Mouse (Mus musculus) midbrain, embryonic 12.5 days (tissue): ENCODE data around the gene Lsm7. TPM values are rescaled to one million over a fixed set of nuclear protein-coding genes. Genes with fewer than 3 reads are reported as not detected.

ENCODE experiments used
- ATAC-seq: fragments of 200-750 bp; cut with Nextera tagmentation; 2 replicates; pipeline ENCODE4 v1.8.0; 2017; ENCODE audit warnings: low read depth, moderate TSS enrichment, moderate library complexity; ENCODE audit not compliant: low FRiP score
- H3K27ac ChIP-seq: fragments of 300-500 bp; sonication (generic); replicated peaks from 2 replicates; pipeline ENCODE4 v1.5.1; 2016; ENCODE audit warnings: mild to moderate bottlenecking
- H3K27me3 ChIP-seq: fragments of 300-500 bp; sonication (generic); 2 replicates; pipeline ENCODE4 v1.6.1; 2016; ENCODE audit warnings: mild to moderate bottlenecking
- H3K36me3 ChIP-seq: fragments of 300-500 bp; sonication (generic); 2 replicates; pipeline ENCODE4 v1.6.1; 2016
- H3K4me1 ChIP-seq: fragments of 300-500 bp; sonication (generic); 2 replicates; pipeline ENCODE4 v1.6.1; 2016
- H3K4me2 ChIP-seq: fragments of 300-500 bp; sonication (generic); replicated peaks from 2 replicates; pipeline ENCODE4 v1.6.1; 2016; ENCODE audit warnings: mild to moderate bottlenecking, moderate library complexity
- H3K4me3 ChIP-seq: fragments of 300-500 bp; sonication (generic); 2 replicates; pipeline ENCODE4 v1.5.1; 2016; ENCODE audit warnings: mild to moderate bottlenecking
- H3K9ac ChIP-seq: fragments of 300-500 bp; sonication (generic); replicated peaks from 2 replicates; pipeline ENCODE4 v1.6.1; 2016; ENCODE audit warnings: mild to moderate bottlenecking, moderate library complexity
- H3K9me3 ChIP-seq: fragments of 300-500 bp; sonication (generic); 2 replicates; pipeline ENCODE4 v1.6.1; 2016; ENCODE audit warnings: mild to moderate bottlenecking
- WGBS: fragments of 180-500 bp; shearing (Covaris S2); methylation state at CpG from one replicate; pipeline ENCODE4 v1.1.7; 2016; 5-methylcytosine and 5-hydroxymethylcytosine counted together
- polyA plus RNA-seq: library from polyadenylated mRNA; unstranded; fragments of >200 nt; fragmentation: Nextera tagmentation; extraction: Ambion mirVana; gene quantifications from 2 replicates; pipeline ENCODE4 v1.2.1, GENCODE M21; 2016

The Lsm7 gene
- 250 and 263 TPM in 2 replicates for polyA plus RNA-seq

DNA sequence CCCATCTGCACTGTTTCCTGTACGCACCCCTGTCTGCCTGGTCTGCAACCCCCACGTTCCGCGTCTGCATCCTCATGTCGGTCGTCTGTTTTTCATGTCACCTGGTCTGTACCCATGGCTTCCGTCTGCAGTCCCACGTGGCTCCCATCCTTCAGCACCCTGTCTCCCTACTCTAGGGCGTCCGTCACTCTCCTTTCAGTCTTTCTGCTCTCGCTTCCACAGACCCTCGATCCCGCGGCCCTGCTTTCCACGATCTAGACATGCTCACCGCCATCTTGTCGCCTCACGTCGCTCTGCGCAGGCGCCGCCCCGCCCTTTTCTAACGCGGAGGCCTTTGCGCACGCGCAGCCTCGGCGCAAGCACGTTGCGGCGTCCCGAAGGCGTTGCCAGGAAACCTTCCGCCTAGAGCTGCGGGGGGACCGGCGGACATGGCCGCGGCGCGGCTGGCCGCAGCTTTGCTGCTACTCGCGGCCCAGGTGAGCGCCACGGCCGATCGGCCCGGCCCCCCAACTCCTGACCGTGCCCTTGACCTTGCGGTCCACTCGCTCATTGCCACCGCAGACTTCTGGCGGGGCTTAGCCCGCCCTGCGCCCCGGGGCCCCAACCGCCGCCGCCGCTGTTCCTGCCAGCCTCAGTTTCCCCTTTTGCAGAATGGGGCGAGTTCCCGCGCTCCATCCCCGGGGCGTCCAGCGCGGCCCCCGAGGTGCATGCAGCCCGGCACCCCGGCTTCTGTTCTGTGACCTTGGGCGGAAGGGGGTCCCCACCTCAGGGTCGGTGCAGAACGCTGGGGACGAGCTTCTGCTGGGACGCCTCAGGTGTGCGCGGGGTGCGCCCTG is at the start of gene Lsm7, which contains the start of gene Sppl2b:
Gene Lsm7, minus strand, starts transcription at position 297 of the 836 bp plus-strand sequence.
Gene Sppl2b, plus strand, starts transcription at position 363 of the 836 bp plus-strand sequence.
- peak; percentile 85 for ATAC-seq
- no peaks in the 10 kb centered on the region for H3K27me3 ChIP-seq
- H3K27ac ChIP-seq = peak within 1 kb of the TSS; percentile 46
- H3K36me3 ChIP-seq = peaks cover 28% of the 10 kb centered on the region
- H3K9ac ChIP-seq = peak within 1 kb of the TSS; percentile 89
- H3K4me3 ChIP-seq = peak within 1 kb of the TSS; percentile 94
- peaks cover 36% of the 10 kb centered on the region for H3K4me1 ChIP-seq
- peak within 1 kb of the TSS; percentile 99 for H3K4me2 ChIP-seq
- under 1% methylated on average over 81 of the region's 81 CpGs for WGBS
- H3K9me3 ChIP-seq = no peaks in the 10 kb centered on the region

DNA sequence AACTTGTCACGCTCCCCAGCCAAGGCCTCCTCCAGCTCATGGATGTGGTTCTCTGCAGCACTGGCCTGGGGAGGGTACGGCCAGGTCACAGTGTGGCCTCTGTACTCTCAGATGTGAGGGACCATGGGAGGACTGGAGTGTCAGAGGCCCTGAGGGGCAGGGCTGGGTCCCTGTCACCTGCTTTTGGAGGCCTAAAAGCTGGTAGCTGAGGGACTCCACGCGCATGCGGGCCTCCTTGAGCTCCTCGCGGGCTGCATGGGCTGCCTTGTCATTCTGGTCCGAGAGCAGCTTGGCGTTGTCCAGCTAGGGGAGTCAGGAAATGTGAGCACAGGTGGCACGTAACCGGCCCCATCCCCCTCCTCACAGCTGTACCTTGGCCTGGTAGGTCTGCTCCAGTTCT is 49.7 kb upstream of the Lsm7 start:
- no peak overlapping the region for H3K9ac ChIP-seq
- no peak overlapping the region for H3K4me2 ChIP-seq
- peaks cover 73% of the 10 kb centered on the region for H3K36me3 ChIP-seq
- no peaks in the 10 kb centered on the region for H3K9me3 ChIP-seq
- H3K4me1 ChIP-seq = peaks cover 4% of the 10 kb centered on the region
- no peak overlapping the region for H3K27ac ChIP-seq
- H3K27me3 ChIP-seq = no peaks in the 10 kb centered on the region
- no peak overlapping the region for H3K4me3 ChIP-seq
- ATAC-seq = no peak
- WGBS = 89% methylated on average over 11 of the region's 11 CpGs

DNA sequence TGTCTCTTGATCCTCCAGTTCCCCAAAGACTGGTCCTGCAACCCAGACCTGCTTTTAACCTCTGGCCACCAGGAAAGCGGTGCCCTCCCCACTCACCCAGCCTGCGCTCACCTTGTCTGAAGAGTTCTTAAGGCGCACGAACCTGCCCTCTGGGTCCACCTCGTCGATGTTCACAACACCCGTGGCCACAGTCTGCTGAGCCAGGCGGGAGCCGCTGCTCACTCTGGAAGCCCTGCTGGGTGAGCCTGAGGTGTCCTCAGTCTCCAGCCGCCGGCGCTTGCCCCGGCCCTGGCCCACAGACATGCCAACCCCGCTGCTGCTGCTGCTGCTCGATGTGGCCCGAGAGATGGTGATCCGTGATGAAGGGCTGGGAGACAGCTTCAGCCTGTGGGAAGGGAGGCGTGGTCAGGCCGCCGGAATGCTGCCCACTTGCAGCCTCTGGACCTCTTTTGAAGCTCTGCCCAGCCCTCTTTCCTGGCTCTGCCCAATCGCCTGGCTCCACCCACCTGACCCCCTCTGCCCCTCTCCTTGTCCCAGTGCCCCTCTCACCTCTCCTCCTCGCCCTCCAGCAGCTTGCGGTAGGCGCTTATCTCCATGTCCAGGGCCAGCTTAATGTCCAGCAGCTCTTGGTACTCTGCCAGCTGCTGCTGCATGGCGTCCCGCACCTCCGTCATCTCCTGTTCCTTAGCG is 49.1 kb upstream of the Lsm7 start:
- H3K27me3 ChIP-seq = no peaks in the 10 kb centered on the region
- peaks cover 9% of the 10 kb centered on the region for H3K4me1 ChIP-seq
- H3K9ac ChIP-seq = no peak overlapping the region
- no peak overlapping the region for H3K4me2 ChIP-seq
- H3K27ac ChIP-seq = no peak overlapping the region
- no peak for ATAC-seq
- WGBS = 87% methylated on average over 28 of the region's 28 CpGs
- H3K36me3 ChIP-seq = peaks cover 71% of the 10 kb centered on the region
- no peak overlapping the region for H3K4me3 ChIP-seq
- no peaks in the 10 kb centered on the region for H3K9me3 ChIP-seq

DNA sequence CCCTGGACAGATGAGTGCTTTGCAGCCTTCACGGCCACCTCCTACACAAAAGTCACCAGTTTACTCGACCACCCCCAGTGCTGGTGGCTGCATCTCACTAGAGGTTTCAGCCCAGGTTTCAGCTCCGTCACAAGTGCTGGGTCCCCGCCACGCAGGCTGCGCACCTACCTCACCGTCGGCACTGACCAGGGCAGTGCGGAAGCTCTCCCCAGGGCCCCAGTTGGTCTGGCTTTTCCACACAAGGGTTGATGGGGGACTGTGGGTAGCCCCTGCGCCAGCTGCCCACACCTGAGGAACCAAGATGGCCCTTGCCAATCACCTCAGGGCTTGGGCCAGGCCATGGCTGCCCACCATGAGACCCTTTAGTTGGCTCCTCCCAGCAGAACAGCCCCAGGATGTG is 48.3 kb upstream of the Lsm7 start:
- Histone ChIP-seq H3K27ac (no peak overlapping the region), H3K9me3 (no peaks in the 10 kb centered on the region), H3K27me3 (0 out of 2 replicates have a peak, but pooled peaks cover under 1% of the 10 kb centered on the region), H3K36me3 (peaks cover 69% of the 10 kb centered on the region), H3K4me3 (no peak overlapping the region), H3K9ac (no peak overlapping the region), H3K4me1 (peaks cover 18% of the 10 kb centered on the region), H3K4me2 (no peak overlapping the region)
- ATAC-seq = no peak
- 94% methylated on average over 10 of the region's 10 CpGs for WGBS

DNA sequence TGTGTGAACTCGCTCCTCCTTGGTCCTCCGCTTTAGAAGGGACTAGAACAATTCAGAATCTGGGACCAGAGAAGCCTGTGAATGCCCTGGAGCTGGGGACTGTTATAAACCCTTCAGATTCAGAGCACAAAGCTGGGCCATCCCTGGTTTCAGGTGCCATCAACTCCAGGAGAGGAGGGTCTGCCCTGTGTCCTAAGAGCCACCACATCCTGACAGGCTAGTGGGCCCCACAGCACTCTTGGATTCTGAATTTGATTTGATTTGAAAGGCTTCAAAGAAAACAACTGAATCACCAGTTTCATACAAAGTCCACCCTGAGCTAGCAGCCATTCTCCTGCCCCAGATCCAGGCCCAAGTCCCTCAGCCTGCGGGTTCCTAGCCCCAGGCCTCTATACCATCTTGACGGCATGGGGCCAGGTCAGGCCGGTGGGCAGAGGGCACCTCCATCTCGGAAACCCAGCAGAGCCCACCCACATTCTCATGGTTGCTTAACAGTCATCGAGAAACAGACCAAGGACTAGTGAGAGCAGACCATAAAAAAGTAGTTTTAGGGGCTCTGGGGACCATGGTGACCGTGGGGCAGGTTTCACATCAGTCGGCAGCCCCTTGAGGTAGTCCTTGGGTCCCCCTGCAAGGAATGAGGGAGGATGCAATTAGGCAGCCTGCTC is 47.4 kb upstream of the Lsm7 start:
- no peak overlapping the region for H3K4me3 ChIP-seq
- no peak overlapping the region for H3K4me2 ChIP-seq
- no peak for ATAC-seq
- 93% methylated on average over 9 of the region's 9 CpGs for WGBS
- H3K27ac ChIP-seq = no peak overlapping the region
- no peaks in the 10 kb centered on the region for H3K9me3 ChIP-seq
- H3K27me3 ChIP-seq = peaks cover 9% of the 10 kb centered on the region
- H3K36me3 ChIP-seq = peaks cover 61% of the 10 kb centered on the region
- H3K9ac ChIP-seq = no peak overlapping the region
- H3K4me1 ChIP-seq = peaks cover 24% of the 10 kb centered on the region

DNA sequence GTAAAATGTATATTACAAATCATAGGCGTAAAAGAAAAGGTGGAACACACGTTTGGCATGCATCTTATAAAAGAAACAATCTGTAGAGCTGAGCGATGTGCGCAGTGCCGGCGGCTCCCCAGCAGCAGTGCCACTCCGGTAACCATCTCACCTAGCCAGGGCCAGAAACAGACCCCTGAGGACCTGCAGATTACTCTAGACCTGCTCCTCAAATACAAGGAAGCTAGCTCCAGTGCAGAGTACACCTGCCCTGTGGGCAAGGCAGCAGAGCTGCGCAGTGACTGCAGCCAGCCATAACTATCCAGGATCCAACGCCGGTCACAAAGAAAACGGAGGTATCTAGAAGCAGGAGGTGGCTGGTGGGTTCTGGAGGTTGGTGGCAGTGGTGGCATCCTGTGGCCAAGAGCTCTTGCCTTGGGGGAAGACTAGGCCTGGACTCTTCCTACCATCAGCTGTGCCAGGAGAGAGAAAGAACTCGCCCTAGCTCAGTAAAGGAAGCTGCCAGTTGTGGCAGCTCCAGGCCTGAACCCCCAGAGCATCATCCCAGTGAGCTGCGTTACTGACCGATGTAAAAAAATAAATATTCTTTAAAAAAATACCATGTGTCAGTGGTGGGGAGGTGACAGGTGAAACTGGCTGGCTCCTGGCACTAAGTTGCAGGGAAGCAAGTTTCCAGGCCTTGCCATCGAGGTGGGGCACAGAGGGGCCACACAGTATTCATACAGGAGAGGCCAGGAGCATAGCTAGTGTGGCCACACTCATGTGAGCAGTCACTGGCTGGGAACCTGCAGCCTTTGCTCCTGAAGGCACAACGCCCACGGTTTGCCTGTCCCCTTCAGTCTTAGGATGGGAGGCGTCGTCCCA is 46.6 kb upstream of the Lsm7 start:
- H3K4me3 ChIP-seq = no peak overlapping the region
- H3K9ac ChIP-seq = no peak overlapping the region; the same call in 1 of the 2 replicates
- peaks cover 24% of the 10 kb centered on the region for H3K4me1 ChIP-seq
- peak overlapping the region; percentile 97; the same call in 1 of the 2 replicates for H3K4me2 ChIP-seq
- peak overlapping the region; percentile 49 for H3K27ac ChIP-seq
- WGBS = 89% methylated on average over 19 of the region's 19 CpGs
- no peak for ATAC-seq
- peaks cover 55% of the 10 kb centered on the region for H3K36me3 ChIP-seq
- no peaks in the 10 kb centered on the region for H3K9me3 ChIP-seq
- H3K27me3 ChIP-seq = peaks cover 10% of the 10 kb centered on the region

DNA sequence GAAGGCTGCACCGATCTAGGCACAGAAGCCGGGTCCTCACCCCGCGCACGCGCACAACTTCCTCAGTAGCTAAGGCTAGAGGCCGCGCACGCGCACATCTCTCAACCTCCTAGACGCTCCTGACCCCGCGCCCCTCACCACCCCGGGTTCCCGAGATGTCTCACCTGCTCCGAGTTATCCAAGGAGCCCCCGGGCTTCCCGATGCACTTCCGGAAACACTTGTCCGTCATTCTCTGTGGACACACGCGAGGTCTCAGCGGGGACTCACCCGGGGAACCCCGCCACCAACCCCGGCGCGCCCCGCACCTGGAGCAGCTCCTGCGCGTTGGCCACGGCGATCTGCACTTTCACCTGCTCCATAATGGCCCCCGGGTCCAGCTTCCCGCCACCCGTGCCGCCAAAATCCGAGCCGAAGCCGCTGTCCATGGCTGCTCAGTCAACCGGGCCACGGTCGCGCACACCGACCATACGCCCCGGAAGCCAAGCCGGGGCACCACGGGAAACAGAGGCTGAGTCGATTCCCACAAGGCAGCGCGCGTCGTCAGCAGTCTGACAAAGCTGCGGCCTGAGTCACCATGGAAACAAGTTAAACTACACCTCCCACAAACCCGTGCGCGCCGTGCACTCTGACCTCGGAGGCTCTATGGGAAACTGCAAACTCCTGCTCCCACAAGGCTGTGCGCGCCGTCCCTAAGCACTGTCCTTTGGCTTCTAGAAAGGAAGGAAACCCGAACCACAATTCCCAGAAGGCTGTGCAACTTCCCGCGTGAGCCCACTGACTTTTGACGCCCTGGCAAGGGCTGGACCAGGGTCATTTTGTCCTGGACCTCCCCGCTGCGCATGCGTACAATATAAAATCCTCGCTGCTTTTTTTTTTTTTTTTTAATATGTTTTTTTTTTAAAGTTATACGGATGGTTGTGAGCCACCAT is 45.6 kb upstream of the Lsm7 start, which contains the start of gene Timm13:
Gene Timm13, minus strand, starts transcription at position 652 of the 930 bp plus-strand sequence.
- peak within 1 kb of the TSS; percentile 92 for H3K4me3 ChIP-seq
- peak within 1 kb of the TSS; percentile 83 for H3K9ac ChIP-seq
- peaks cover 10% of the 10 kb centered on the region for H3K27me3 ChIP-seq
- ATAC-seq = peak; percentile 94
- under 1% methylated on average over 72 of the region's 72 CpGs for WGBS
- peak within 1 kb of the TSS; percentile 97 for H3K4me2 ChIP-seq
- H3K36me3 ChIP-seq = peaks cover 45% of the 10 kb centered on the region
- no peaks in the 10 kb centered on the region for H3K9me3 ChIP-seq
- peaks cover 24% of the 10 kb centered on the region for H3K4me1 ChIP-seq
- H3K27ac ChIP-seq = peak within 1 kb of the TSS; percentile 84

DNA sequence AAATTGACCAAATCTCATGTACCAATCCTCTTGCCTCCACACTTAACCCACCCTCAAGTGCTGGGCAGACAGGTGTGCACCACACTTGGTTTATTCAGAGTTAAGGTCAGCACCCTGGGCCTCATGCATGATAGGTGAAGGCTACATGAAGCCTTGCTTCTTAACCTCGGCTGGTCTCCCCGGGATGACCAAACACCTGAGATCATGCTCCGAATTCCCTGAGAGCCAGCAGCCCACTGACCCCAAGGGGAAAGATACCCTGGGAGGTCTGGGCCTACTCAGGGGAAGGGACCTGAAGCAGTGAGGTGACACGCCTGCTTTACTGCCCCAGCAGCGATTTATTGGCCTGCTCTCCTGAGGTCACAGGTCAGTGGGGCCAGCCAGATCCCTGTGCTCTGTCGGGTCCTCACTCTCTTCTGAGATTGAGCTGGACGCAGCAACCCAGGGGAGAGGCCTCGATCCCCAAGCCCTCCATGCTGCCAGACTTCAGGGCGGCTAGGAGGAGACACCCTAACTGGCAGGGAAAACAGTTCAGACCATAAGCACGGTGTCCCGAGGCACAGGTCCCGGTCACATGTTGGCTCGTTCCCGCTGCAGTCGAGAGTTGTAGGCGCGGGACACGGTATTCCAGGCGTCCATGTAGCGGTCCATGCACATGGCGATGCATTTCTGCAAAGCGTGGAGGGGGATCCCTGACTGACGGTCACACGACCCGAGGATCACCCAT is 44.7 kb upstream of the Lsm7 start:
- Histone ChIP-seq H3K4me3 (peak overlapping the region; percentile 92), H3K4me2 (peak overlapping the region; percentile 97), H3K27ac (peak overlapping the region; percentile 84; the same call in 1 of the 2 replicates), H3K9me3 (no peaks in the 10 kb centered on the region), H3K27me3 (peaks cover 10% of the 10 kb centered on the region), H3K36me3 (peaks cover 37% of the 10 kb centered on the region), H3K4me1 (peaks cover 24% of the 10 kb centered on the region), H3K9ac (peak overlapping the region; percentile 83)
- 0 out of 2 replicates have a peak, but pooled peaks have one; percentile 0 for ATAC-seq
- 17% methylated on average over 25 of the region's 25 CpGs for WGBS

DNA sequence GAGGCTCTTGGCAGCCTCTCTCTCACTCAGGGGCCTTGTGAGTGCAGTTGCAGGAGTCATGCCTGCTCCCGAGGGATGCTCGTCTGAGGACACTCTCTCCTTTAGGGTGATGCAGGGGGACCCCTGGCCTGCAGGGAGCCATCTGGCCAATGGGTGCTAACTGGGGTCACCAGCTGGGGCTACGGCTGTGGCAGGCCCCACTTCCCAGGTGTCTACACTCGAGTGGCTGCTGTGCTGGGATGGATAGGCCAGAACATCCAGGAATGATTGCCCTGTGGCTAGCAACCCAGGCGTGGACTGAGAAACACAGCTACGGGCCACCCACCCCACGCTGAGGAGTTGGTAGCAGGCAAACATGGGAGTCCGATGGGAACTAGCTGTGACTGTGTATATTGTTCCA is 44.1 kb upstream of the Lsm7 start:
- peaks cover 30% of the 10 kb centered on the region for H3K36me3 ChIP-seq
- H3K9ac ChIP-seq = no peak overlapping the region; the same call in 1 of the 2 replicates
- no peak overlapping the region for H3K27ac ChIP-seq
- H3K9me3 ChIP-seq = no peaks in the 10 kb centered on the region
- WGBS = 90% methylated on average over 8 of the region's 8 CpGs
- peak overlapping the region; percentile 97; the same call in 1 of the 2 replicates for H3K4me2 ChIP-seq
- ATAC-seq = no peak
- H3K27me3 ChIP-seq = peaks cover 10% of the 10 kb centered on the region
- H3K4me1 ChIP-seq = peaks cover 24% of the 10 kb centered on the region
- peak overlapping the region; percentile 92; the same call in 1 of the 2 replicates for H3K4me3 ChIP-seq
